Mouse (Mus musculus) limb, embryonic 15.5 days (tissue): ENCODE measurements around the gene Mertk. TPM values are rescaled to one million over a fixed set of nuclear protein-coding genes. Genes with fewer than 3 reads are reported as not detected.

Source experiments
- ATAC-seq: fragments of 200-750 bp; cut with Nextera tagmentation; 2 replicates; pipeline ENCODE4 v1.8.0; 2017; ENCODE audit warnings: low read depth, moderate TSS enrichment; ENCODE audit not compliant: insufficient number of reproducible peaks, low FRiP score, low TSS enrichment
- H3K27ac ChIP-seq: fragments of 300-500 bp; sonication (generic); 2 replicates; pipeline ENCODE4 v1.5.1; 2015; ENCODE audit warnings: moderate library complexity, mild to moderate bottlenecking, inconsistent platforms
- H3K27me3 ChIP-seq: fragments of 300-500 bp; sonication (generic); 2 replicates; pipeline ENCODE4 v1.6.1; 2015; ENCODE audit warnings: inconsistent platforms
- H3K36me3 ChIP-seq: fragments of 300-500 bp; sonication (generic); 2 replicates; pipeline ENCODE4 v1.6.1; 2015; ENCODE audit warnings: inconsistent platforms
- H3K4me1 ChIP-seq: fragments of 300-500 bp; sonication (generic); 2 replicates; pipeline ENCODE4 v1.6.1; 2015; ENCODE audit warnings: inconsistent platforms
- H3K4me2 ChIP-seq: fragments of 300-500 bp; sonication (generic); 2 replicates; pipeline ENCODE4 v1.6.1; 2015; ENCODE audit warnings: mild to moderate bottlenecking, inconsistent platforms
- H3K4me3 ChIP-seq: fragments of 300-500 bp; sonication (generic); 2 replicates; pipeline ENCODE4 v1.5.1; 2015; ENCODE audit warnings: mild to moderate bottlenecking, inconsistent platforms
- H3K9ac ChIP-seq: fragments of 300-500 bp; sonication (generic); 2 replicates; pipeline ENCODE4 v1.6.1; 2015; ENCODE audit warnings: inconsistent platforms
- H3K9me3 ChIP-seq: fragments of 300-500 bp; sonication (generic); 2 replicates; pipeline ENCODE4 v1.6.1; 2016; ENCODE audit warnings: inconsistent platforms
- WGBS: fragments of 180-500 bp; shearing (Covaris S2); methylation state at CpG from one replicate; pipeline ENCODE4 v1.1.7; 2015; 5-methylcytosine and 5-hydroxymethylcytosine counted together
- polyA plus RNA-seq: library from polyadenylated mRNA; unstranded; fragments of >200 nt; fragmentation: Nextera tagmentation; extraction: Ambion mirVana; gene quantifications from 2 replicates; pipeline ENCODE4 v1.2.1, GENCODE M21; 2015

The Mertk gene
- polyA plus RNA-seq, 1 experiment from 2014 or later, result 10.7 TPM

- Histone ChIP-seq H3K4me3 (no peak overlapping the region), H3K36me3 (peaks cover 76% of the 10 kb centered on the region)
- ATAC-seq, result no peak
Observed at GRCm38 (mm10) chr2:128833035-128833434, 134.3 kb downstream of the Mertk start.

DNA sequence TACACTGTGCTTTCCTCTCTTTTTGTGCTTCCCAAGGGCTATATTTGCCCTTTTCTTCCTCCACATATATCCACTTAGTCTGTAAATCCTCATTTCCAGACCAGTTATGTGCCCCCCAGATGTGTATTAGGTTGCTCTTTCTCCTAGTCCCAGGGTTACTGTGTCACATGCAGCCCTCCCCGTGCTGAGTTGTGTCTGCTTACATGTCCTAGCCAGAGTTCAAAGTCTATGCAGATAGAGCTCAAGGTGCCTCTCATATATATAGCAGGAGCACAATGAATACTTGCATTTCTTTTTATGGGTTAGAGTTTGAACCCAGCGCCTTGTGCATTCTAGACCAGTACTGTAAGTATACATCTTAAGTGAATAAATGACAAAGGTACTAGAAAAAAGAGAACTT is 134.7 kb downstream of the Mertk start:
- H3K27me3 ChIP-seq, result no peaks in the 10 kb centered on the region
- WGBS, result 95% methylated on average over 2 of the region's 2 CpGs
- no peak for ATAC-seq

More at GRCm38 (mm10) chr2:128833035-128833434, 134.3 kb downstream of the Mertk start:
- no peak overlapping the region for H3K27ac ChIP-seq
- no peaks in the 10 kb centered on the region for H3K9me3 ChIP-seq
- H3K27me3 ChIP-seq, result no peaks in the 10 kb centered on the region
- 86% methylated on average over 2 of the region's 2 CpGs for WGBS
- H3K9ac ChIP-seq, result no peak overlapping the region
- no peaks in the 10 kb centered on the region for H3K4me1 ChIP-seq
- no peak overlapping the region for H3K4me2 ChIP-seq

DNA sequence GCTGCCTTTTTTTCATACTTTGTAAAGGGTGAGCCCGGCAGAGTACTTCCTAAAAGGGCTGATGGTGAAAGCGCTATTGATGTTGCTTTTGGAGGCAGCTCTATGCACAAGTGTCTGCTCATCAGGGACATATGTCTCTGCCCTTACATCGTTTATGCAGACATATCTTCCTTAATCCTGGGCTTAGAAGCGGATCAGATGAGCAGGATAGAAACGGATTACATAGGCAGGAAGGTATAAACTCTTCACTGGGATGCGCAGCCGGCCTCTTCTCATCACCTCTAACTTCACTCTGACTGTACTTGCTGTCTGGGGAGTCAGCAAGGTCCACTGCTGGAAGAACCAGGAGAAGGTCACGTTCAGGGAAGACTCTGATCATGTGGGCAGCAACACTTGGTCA is 138.8 kb downstream of the Mertk start:
- WGBS, result 94% methylated on average over 8 of the region's 8 CpGs
- H3K9ac ChIP-seq, result no peak overlapping the region
- ATAC-seq, result no peak
- peaks cover 67% of the 10 kb centered on the region for H3K36me3 ChIP-seq
- H3K27me3 ChIP-seq, result no peaks in the 10 kb centered on the region
- H3K4me1 ChIP-seq, result no peaks in the 10 kb centered on the region
- no peak overlapping the region for H3K27ac ChIP-seq
- no peak overlapping the region for H3K4me3 ChIP-seq
- H3K4me2 ChIP-seq, result no peak overlapping the region
- no peaks in the 10 kb centered on the region for H3K9me3 ChIP-seq

More for the DNA sequence above, 134.7 kb downstream of the Mertk start:
- Histone ChIP-seq H3K36me3 (peaks cover 78% of the 10 kb centered on the region), H3K4me3 (no peak overlapping the region), H3K9ac (no peak overlapping the region), H3K27ac (no peak overlapping the region), H3K9me3 (no peaks in the 10 kb centered on the region), H3K4me1 (no peaks in the 10 kb centered on the region), H3K4me2 (no peak overlapping the region)

- H3K27ac ChIP-seq, result no peak overlapping the region
- H3K4me1 ChIP-seq, result no peaks in the 10 kb centered on the region
- no peaks in the 10 kb centered on the region for H3K27me3 ChIP-seq
- no peaks in the 10 kb centered on the region for H3K9me3 ChIP-seq
- H3K4me2 ChIP-seq, result no peak overlapping the region
- 82% methylated on average over 3 of the region's 3 CpGs for WGBS
- H3K4me3 ChIP-seq, result no peak overlapping the region
- ATAC-seq, result no peak
- no peak overlapping the region for H3K9ac ChIP-seq
- H3K36me3 ChIP-seq, result peaks cover 68% of the 10 kb centered on the region
Observed at GRCm38 (mm10) chr2:128838611-128839010, 139.9 kb downstream of the Mertk start.

DNA sequence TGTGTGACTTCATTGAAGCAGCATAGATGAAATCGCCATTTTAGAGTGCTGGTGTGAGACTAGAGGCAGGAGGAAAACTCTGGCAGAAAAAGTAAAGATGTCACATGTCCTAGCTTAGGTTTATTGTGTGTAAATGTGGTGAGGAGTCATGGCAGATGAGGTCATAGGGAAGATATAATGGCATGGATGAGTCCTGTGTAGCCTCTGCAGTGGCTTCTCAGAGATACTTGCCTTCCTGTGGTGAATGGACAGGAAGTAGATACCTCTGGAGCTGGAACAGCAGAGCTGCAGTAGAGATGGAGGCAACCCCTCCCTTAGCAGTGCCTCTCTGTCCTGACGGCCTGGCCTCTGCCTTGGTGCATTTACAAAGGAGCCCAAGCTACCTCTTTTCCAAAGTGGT is 140.7 kb downstream of the Mertk start:
- Histone ChIP-seq H3K27me3 (no peaks in the 10 kb centered on the region), H3K4me1 (no peaks in the 10 kb centered on the region), H3K27ac (no peak overlapping the region), H3K4me2 (no peak overlapping the region), H3K36me3 (peaks cover 66% of the 10 kb centered on the region), H3K4me3 (no peak overlapping the region), H3K9ac (no peak overlapping the region), H3K9me3 (no peaks in the 10 kb centered on the region)
- WGBS, result 83% methylated on average over 2 of the region's 2 CpGs
- no peak for ATAC-seq

- Histone ChIP-seq H3K36me3 (peaks cover 60% of the 10 kb centered on the region), H3K4me2 (no peak overlapping the region), H3K9ac (no peak overlapping the region), H3K27ac (no peak overlapping the region), H3K4me1 (no peaks in the 10 kb centered on the region), H3K9me3 (no peaks in the 10 kb centered on the region), H3K27me3 (no peaks in the 10 kb centered on the region), H3K4me3 (no peak overlapping the region)
- WGBS, result 94% methylated on average over 8 of the region's 8 CpGs
- no peak for ATAC-seq
Observed at GRCm38 (mm10) chr2:128842437-128842836, 143.7 kb downstream of the Mertk start.

DNA sequence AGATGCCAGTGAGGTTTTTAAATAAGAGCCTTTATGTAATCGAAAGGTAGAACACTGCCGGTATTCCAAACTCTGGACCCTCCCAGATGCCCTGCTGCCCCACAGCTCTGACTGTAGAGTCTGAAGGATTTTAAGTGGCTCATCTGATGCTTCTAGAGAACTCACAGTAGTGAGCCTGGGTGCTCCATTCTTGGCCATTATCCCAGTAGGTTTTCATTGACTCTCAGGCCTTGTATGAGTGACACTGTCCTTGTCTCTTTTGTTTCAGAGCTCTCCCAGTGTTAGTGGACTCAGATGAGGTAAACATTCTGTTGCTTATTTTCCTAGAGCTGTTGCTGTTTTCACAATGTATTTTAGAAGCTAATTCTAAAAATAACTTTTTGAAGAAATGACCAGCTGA is 151.3 kb downstream of the Mertk start:
- Histone ChIP-seq H3K4me2 (no peak overlapping the region), H3K27me3 (no peaks in the 10 kb centered on the region), H3K4me3 (no peak overlapping the region), H3K9me3 (no peaks in the 10 kb centered on the region), H3K27ac (no peak overlapping the region), H3K4me1 (no peaks in the 10 kb centered on the region), H3K9ac (no peak overlapping the region), H3K36me3 (peaks cover 65% of the 10 kb centered on the region)
- ATAC-seq, result no peak
- WGBS, result 89% methylated on average over 2 of the region's 2 CpGs

Other genes with a start within 250 kb of the Mertk start
- gene Spdye4c, start 107.7 kb upstream of the Mertk start, polyA plus RNA-seq, result not detected in 2 replicates
- 50.5 and 57.0 TPM in 2 replicates for gene Anapc1, start 11.6 kb upstream of the Mertk start, polyA plus RNA-seq
- gene Tmem87b, start 119.2 kb downstream of the Mertk start, polyA plus RNA-seq, result 29.4 and 31.0 TPM in 2 replicates
- 11.4 and 11.8 TPM in 2 replicates for gene Fbln7, start 164.0 kb downstream of the Mertk start, polyA plus RNA-seq
- gene Zc3h8, start 245.1 kb downstream of the Mertk start, polyA plus RNA-seq, result 5.2 and 6.4 TPM in 2 replicates